Mouse (Mus musculus): ENCODE data around the gene Cxcl12.

DNA sequence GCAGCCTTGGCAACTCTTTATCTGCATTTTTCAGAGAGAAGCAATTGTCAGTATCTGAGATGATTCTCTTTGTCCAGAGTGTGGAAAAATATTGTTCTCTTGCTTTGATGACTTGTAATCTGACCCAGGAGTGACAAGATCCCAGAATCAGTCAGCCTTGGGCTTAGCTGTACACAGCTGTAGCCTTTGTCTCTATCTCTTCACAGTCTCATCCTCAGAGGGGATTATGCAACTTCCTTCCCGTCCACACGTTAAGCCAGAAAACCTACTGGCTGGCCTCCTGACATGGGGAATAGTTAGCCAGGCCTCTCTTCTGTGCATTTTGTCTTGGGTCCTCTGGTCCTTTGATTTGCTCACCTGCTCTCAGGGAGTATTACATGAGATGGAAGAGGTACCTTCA lies 31.4 kb downstream of the Cxcl12 start:
- TF ChIP-seq GATA1 (IDR thresholded peaks at IDR 0.05; ENCODE audit: low read length) (no peak), TAL1 (IDR thresholded peaks at IDR 0.05; ENCODE audit: low read length) (no peak)
